Mouse (Mus musculus) liver, adult 2 months (tissue): Measurements from ENCODE around the gene Gm13539. TPM values are rescaled to one million over a fixed set of nuclear protein-coding genes. Genes with fewer than 3 reads are reported as not detected.

Experiments used
- DNase-seq: peaks from one replicate; pipeline ENCODE4 v3.0.0-alpha.2; 2011; ENCODE audit warnings: low read depth, low spot score; ENCODE audit errors: extremely low read depth
- H3K27ac ChIP-seq: fragments of 200-500 bp; replicated peaks from 2 replicates; pipeline ENCODE4 v1.5.1; 2012; ENCODE audit warnings: low read depth, mild to moderate bottlenecking, control low read depth, inconsistent platforms, low read length; ENCODE audit not compliant: insufficient read depth
- H3K27me3 ChIP-seq: fragments of 200-500 bp; 2 replicates; pipeline ENCODE4 v1.6.1; 2012; ENCODE audit warnings: mild to moderate bottlenecking, moderate library complexity, low read length, inconsistent platforms; ENCODE audit not compliant: control insufficient read depth, insufficient read depth
- H3K36me3 ChIP-seq: fragments of 200-500 bp; 2 replicates; pipeline ENCODE4 v1.6.1; 2012; ENCODE audit warnings: low read length, inconsistent platforms; ENCODE audit not compliant: control insufficient read depth, insufficient read depth
- H3K4me1 ChIP-seq: fragments of 200-500 bp; 2 replicates; pipeline ENCODE4 v1.6.1; 2011; ENCODE audit warnings: low read length; ENCODE audit not compliant: control insufficient read depth, insufficient read depth
- H3K4me3 ChIP-seq: fragments of 200-500 bp; 2 replicates; pipeline ENCODE4 v1.5.1; 2011; ENCODE audit warnings: low read depth, mild to moderate bottlenecking, control low read depth, low read length, moderate library complexity; ENCODE audit not compliant: insufficient read depth
- H3K79me2 ChIP-seq: fragments of 200-500 bp; 2 replicates; pipeline ENCODE4 v1.6.1; 2012; ENCODE audit warnings: inconsistent platforms, mild to moderate bottlenecking, low read length, moderate library complexity; ENCODE audit not compliant: control insufficient read depth, insufficient read depth
- H3K9ac ChIP-seq: fragments of 200-500 bp; 2 replicates; pipeline ENCODE4 v1.6.1; 2012; ENCODE audit warnings: low read depth, mild to moderate bottlenecking, control low read depth, inconsistent platforms, low read length
- CTCF ChIP-seq: fragments of 200-500 bp; IDR thresholded peaks from 2 replicates; pipeline ENCODE4 v1.5.1; 2011; ENCODE audit warnings: low read depth, low read length, control low read depth
- POLR2A ChIP-seq: fragments of 200-500 bp; IDR thresholded peaks from 2 replicates; pipeline ENCODE4 v1.6.1; 2011; ENCODE audit warnings: low read length, control low read depth; ENCODE audit not compliant: insufficient read depth; ENCODE audit errors: extremely low read depth
- WGBS: fragments of 180-500 bp; shearing (Covaris S2); methylation state at CpG from one replicate; pipeline ENCODE4 v1.1.7; 2018; 5-methylcytosine and 5-hydroxymethylcytosine counted together
- polyA plus RNA-seq: library from polyadenylated mRNA; depleted of rRNA; stranded (reverse); fragments of >200 nt; gene quantifications from 2 replicates; pipeline ENCODE4 v1.2.3, GENCODE M21; 2012
- total RNA-seq: library from RNA; depleted of rRNA; stranded (reverse); fragments of >200 nt; gene quantifications from 2 replicates; pipeline ENCODE4 v1.2.3, GENCODE M21; 2014

The Gm13539 gene
- total and polyA plus RNA-seq, 2 experiments: not detected

DNA sequence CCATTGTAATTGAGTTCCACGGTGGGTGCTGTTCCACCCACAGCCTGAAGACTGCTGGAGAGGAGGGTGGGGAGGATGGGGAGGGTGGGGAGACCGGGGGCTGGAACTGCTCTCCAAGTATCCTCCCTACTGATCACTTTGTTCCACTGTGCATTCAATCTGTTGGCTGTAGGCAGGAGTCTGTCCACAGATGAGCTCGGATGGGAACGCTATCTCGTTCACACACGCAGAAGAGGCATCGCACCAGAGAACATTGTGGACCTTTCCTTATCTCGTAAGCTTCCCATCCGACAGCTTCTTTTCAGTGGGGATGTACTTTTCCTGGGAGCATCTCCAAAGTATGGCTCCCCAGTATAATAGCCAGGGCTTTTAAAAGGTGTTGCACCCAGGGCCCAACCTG lies 3.0 kb upstream of the Gm13539 start:
- Histone ChIP-seq H3K4me1 (no peaks in the 10 kb centered on the region), H3K79me2 (no peaks in the 10 kb centered on the region), H3K9ac (no peak overlapping the region), H3K36me3 (no peaks in the 10 kb centered on the region), H3K27ac (no peak overlapping the region), H3K4me3 (no peak overlapping the region), H3K27me3 (no peaks in the 10 kb centered on the region)
- WGBS: 80% methylated on average over 9 of the region's 9 CpGs
- no peak for DNase-seq
- TF ChIP-seq CTCF: no peak
- TF ChIP-seq POLR2A: no peak

DNA sequence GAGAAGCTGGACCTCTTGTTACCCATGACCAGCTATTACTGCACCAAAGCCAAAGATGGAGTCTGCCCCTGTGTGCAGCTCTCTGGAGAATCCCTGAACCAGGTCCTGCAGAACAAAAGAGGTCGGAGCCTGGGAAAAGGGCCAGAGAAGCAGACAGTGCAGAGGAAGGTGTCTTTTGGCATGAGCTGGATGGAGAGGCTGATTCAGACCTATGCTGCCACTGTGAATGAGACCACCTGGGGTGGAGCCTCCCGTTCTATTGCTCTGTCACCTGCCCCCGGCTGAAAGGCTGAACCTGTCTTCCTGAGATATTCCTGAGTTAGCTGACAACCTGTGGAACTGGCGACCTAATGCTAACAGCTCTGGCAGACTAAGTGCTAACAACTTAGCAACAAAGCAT lies 1.1 kb upstream of the Gm13539 start:
- Histone ChIP-seq H3K79me2 (no peaks in the 10 kb centered on the region), H3K4me1 (no peaks in the 10 kb centered on the region), H3K27ac (no peak overlapping the region), H3K36me3 (no peaks in the 10 kb centered on the region), H3K4me3 (no peak overlapping the region), H3K9ac (no peak overlapping the region), H3K27me3 (peaks cover 4% of the 10 kb centered on the region; the same call in 1 of the 2 replicates)
- WGBS: 46% methylated on average over 4 of the region's 4 CpGs
- DNase-seq: no peak
- TF ChIP-seq POLR2A (no peak), CTCF (no peak)

DNA sequence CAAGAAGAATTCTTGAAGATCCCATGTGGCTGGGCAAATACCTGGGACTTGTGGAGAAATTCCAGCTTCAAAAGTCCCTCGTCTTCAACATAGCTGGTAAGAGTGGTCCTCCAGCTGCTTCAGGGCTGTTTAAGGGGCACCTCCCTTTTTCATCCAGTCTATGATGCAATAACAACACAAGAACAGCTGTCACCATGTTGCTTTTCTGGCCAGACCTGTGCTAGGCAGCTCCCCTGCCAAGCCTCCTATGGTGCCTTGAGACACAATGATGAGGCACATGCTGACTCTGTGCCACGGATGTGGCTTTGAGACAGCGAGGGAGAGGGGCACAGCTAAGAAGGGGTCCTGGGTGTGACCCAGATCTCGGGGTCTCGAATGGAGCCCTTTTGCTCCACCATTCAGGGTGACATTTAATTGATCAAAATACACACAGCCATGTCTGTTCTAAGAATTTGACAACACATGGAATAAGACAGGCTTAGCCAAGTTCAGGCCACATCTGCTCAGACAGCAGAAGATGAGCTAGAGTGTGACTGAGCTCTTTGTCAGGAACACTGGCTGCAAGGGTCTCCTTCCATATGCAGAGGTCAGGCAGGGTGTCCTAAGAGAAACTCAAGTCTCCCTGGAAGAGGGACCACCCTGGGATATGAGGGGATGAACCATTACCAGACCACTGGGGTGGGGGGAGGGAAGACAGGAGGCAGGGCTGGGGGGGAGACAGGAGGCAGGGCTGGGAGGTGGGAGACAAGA lies 3.7 kb downstream of the Gm13539 start:
- no peaks in the 10 kb centered on the region for H3K79me2 ChIP-seq

DNA sequence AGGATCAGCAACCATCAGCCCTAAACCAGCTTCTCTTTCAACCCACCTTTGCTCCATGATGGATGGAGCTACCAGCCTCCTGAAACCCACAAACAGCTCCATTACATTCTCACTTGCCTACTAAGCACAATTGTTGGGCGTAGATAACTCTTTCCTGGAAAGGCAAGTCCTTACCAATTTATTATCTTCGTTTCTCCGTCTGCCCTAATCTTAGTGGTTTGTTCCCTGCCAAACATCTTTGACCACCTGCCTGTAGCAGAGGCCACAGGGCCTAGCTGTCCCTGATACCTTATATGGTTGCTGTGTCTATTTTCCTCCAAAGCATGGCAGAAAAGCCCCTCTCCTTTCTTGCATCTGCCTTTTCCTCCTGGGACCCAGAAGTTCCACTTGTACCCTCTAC lies 7.0 kb downstream of the Gm13539 start:
- H3K36me3 ChIP-seq: no peaks in the 10 kb centered on the region
- H3K4me1 ChIP-seq: no peaks in the 10 kb centered on the region
- no peak overlapping the region for H3K9ac ChIP-seq
- no peak for DNase-seq
- H3K27ac ChIP-seq: no peak overlapping the region
- no peak for TF ChIP-seq CTCF
- TF ChIP-seq POLR2A: no peak
- no peak overlapping the region for H3K4me3 ChIP-seq
- H3K79me2 ChIP-seq: no peaks in the 10 kb centered on the region
- H3K27me3 ChIP-seq: peaks cover 4% of the 10 kb centered on the region; the same call in 1 of the 2 replicates
- 79% methylated on average over 3 of the region's 3 CpGs for WGBS

More for the DNA sequence above, 3.7 kb downstream of the Gm13539 start:
- Histone ChIP-seq H3K36me3 (no peaks in the 10 kb centered on the region), H3K27me3 (peaks cover 4% of the 10 kb centered on the region; the same call in 1 of the 2 replicates), H3K9ac (no peak overlapping the region), H3K4me3 (no peak overlapping the region), H3K4me1 (no peaks in the 10 kb centered on the region), H3K27ac (no peak overlapping the region)
- no peak for DNase-seq
- no peak for TF ChIP-seq POLR2A
- TF ChIP-seq CTCF: no peak
- 79% methylated on average over 5 of the region's 5 CpGs for WGBS

DNA sequence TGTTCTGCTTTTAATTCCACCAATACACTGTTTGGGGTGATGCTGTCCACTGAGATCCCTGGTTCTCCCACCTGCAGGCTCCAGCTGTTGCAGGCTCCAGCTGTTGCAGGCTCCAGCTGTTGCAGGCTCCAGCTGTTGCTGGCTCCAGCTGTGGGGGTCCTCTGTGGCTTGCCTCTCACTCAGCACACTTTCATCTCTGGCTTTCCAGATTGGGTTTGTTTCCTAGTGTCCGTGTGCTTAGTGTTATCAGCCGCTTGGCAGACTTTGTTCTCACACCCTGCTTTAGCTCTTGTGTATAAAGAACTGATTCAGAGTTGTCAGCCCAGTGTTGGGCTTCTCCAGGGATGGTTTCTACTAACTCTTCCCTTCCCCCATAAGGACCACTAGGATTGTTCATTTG lies 15.6 kb downstream of the Gm13539 start:
- Histone ChIP-seq H3K36me3 (no peaks in the 10 kb centered on the region), H3K27me3 (no peaks in the 10 kb centered on the region), H3K9ac (no peak overlapping the region), H3K4me1 (no peaks in the 10 kb centered on the region), H3K4me3 (no peak overlapping the region), H3K27ac (no peak overlapping the region), H3K79me2 (no peaks in the 10 kb centered on the region)
- TF ChIP-seq POLR2A (no peak), CTCF (no peak)
- WGBS: 29% methylated on average over 2 of the region's 2 CpGs
- no peak for DNase-seq

DNA sequence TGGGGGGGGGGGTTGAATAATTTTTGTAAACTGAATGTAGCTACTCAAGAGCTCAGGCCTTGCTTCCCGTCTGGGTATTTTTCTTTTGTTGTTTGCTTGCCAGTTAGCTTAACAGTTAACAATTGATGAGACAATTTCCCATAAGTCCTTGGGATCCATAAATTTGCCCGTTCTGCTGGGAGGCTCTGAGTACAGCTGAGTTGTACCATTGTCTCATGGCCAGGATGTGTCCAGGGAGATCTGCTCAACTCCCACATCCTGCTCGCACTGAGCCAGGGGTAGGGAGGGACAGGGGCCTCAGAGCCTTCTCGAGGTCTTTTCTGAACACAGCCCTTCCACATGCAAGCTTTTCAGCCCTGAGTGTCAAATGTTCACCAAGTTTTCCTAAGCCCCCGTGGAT lies 16.0 kb downstream of the Gm13539 start:
- no peak overlapping the region for H3K27ac ChIP-seq
- H3K4me3 ChIP-seq: no peak overlapping the region
- no peaks in the 10 kb centered on the region for H3K36me3 ChIP-seq
- H3K4me1 ChIP-seq: no peaks in the 10 kb centered on the region
- TF ChIP-seq CTCF (no peak), POLR2A (no peak)
- 53% methylated on average over 5 of the region's 5 CpGs for WGBS
- no peak for DNase-seq
- H3K9ac ChIP-seq: no peak overlapping the region
- no peaks in the 10 kb centered on the region for H3K79me2 ChIP-seq
- H3K27me3 ChIP-seq: no peaks in the 10 kb centered on the region
